Mouse (Mus musculus) bone marrow macrophage, adult 2 months (primary cell): Measurements from ENCODE around the gene Pde4d. TPM values are rescaled to one million over a fixed set of nuclear protein-coding genes. Genes with fewer than 3 reads are reported as not detected.

ENCODE experiments used
- H3K27ac ChIP-seq: 2 replicates; pipeline ENCODE4 v1.5.1; 2012; ENCODE audit warnings: low read depth, low read length; ENCODE audit not compliant: insufficient read depth
- H3K4me1 ChIP-seq: 2 replicates; pipeline ENCODE4 v1.6.1; 2012; ENCODE audit warnings: low read length; ENCODE audit not compliant: control insufficient read depth, insufficient read depth
- H3K4me3 ChIP-seq: 2 replicates; pipeline ENCODE4 v1.5.1; 2012; ENCODE audit warnings: mild to moderate bottlenecking, low read length, moderate library complexity; ENCODE audit not compliant: insufficient read depth
- CTCF ChIP-seq: IDR thresholded peaks from 2 replicates; pipeline ENCODE4 v1.5.1; 2012; ENCODE audit warnings: low read depth, mild to moderate bottlenecking, low read length, moderate library complexity
- POLR2A ChIP-seq: IDR thresholded peaks from 2 replicates; pipeline ENCODE4 v1.6.1; 2012; ENCODE audit warnings: mild to moderate bottlenecking, low read depth, low read length, borderline replicate concordance
- polyA plus RNA-seq: library from polyadenylated mRNA; stranded (reverse); fragments of >200 nt; gene quantifications from 2 replicates; pipeline ENCODE4 v1.2.4, GENCODE M21; 2012; ENCODE audit not compliant: missing spikeins, insufficient read depth, insufficient read length

The Pde4d gene
- polyA plus RNA-seq, 1 experiment = 1.8 TPM

DNA sequence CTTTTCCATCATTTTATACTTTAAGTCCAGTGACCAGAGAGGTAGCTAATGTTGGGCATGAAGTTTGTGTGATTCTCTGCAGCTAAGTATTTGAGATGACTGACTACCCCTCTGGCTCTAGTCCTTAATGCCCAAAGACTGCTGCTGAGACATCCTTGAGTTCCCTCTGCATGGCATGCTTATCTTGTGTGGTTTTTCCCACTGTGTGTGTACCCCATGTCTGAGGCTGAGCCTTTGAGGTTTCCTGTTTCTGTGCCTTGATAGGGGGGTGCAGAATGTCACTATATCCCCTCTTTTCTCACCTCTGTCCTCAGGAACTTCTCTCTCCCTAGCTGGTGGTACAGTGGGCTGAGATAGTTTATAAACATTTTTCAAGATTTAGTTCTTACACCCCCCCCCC lies 14.1 kb upstream of the Pde4d start:
- no peaks in the 10 kb centered on the region for H3K4me1 ChIP-seq
- no peak for TF ChIP-seq POLR2A
- no peak for TF ChIP-seq CTCF
- no peak overlapping the region for H3K4me3 ChIP-seq
- H3K27ac ChIP-seq = no peak overlapping the region

DNA sequence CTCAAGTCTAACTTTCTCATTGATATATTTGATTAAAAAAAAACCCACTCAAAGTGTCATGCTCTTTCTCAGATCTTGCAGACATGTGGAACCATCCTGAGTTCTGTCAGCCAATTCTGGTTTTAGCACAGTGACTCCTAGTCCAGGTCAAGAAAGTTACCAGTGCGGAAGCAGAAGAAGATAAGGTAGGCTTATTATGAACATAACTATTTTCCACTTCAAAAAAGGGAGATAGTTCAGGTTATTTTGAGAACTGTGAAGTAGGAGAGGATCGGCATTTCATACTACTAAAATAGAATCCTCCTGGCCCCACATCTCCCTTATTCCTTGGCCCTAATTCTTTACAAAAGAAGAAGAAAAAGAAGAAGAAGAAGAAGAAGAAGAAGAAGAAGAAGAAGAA lies 12.3 kb upstream of the Pde4d start:
- Histone ChIP-seq H3K4me1 (no peaks in the 10 kb centered on the region), H3K27ac (no peak overlapping the region), H3K4me3 (no peak overlapping the region)
- no peak for TF ChIP-seq POLR2A
- TF ChIP-seq CTCF = no peak

DNA sequence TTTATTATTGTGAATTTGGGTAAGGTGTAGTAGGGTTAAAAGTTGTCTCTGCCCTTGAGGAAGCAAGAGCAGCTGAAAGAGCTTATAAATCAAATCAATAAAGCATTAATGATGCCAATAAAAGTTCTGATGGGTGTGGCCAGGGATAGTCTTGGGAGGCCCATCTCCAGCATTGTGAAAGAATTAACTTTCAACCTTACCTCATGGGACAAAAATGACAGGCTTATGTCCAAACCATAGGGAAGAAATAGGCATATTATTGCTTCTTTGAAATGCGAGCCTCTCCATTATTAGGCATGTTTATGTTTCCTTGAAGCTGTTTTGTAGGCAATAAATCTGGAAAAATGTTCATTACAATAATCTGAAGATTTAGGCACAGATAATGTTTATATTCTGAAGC lies 10.7 kb upstream of the Pde4d start:
- Histone ChIP-seq H3K4me3 (no peak overlapping the region), H3K27ac (no peak overlapping the region), H3K4me1 (no peaks in the 10 kb centered on the region)
- TF ChIP-seq CTCF = no peak
- no peak for TF ChIP-seq POLR2A

DNA sequence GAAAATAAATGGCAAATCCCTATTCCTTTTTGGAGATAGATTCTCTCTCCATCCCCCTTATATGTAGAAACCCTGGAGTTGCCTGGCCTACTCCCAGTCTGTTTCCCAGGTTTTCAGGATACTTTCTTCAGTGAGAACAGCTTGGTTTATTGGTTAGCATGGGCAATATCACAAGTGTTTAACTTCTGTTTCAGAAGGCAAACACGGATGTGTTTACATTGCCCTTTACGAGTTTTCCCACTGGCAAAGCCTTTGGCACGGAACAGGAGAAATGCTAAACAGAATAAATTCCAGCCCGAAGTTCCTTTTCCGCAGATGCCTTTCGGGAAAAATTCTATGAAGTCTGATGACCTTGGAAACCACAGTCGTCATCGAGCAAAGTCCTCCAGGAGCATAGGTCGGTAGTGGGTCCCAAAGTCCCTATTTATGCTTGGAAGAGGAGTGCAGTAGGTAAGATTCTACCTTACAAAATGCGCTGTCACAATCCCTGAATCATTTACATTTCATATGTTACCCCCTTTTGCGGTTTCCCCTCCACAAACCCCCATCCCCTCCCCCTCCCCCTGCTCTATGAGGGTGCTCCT lies 1.3 kb upstream of the Pde4d start:
- H3K27ac ChIP-seq = no peak overlapping the region
- TF ChIP-seq POLR2A (no peak), CTCF (no peak)
- H3K4me3 ChIP-seq = no peak overlapping the region
- no peaks in the 10 kb centered on the region for H3K4me1 ChIP-seq

DNA sequence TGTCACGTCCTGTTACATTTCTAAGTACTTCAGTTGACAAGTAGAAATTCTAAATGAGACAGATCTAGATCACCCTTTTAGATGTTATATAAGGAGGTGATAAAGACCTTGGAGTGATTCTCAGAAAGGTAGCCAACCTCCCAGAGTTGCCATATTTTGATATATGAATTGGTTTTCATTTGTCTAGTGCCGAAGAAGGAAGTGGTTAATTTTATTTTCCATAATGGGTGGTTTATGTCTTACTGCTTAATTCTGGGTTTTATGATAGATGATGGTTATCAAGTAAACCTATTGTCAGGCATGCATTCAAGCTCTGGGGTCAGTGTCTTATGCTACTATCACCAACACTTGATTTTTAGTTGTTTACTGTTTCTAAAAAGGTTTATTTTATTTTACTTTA lies 1.4 kb downstream of the Pde4d start:
- no peak for TF ChIP-seq POLR2A
- TF ChIP-seq CTCF = no peak

DNA sequence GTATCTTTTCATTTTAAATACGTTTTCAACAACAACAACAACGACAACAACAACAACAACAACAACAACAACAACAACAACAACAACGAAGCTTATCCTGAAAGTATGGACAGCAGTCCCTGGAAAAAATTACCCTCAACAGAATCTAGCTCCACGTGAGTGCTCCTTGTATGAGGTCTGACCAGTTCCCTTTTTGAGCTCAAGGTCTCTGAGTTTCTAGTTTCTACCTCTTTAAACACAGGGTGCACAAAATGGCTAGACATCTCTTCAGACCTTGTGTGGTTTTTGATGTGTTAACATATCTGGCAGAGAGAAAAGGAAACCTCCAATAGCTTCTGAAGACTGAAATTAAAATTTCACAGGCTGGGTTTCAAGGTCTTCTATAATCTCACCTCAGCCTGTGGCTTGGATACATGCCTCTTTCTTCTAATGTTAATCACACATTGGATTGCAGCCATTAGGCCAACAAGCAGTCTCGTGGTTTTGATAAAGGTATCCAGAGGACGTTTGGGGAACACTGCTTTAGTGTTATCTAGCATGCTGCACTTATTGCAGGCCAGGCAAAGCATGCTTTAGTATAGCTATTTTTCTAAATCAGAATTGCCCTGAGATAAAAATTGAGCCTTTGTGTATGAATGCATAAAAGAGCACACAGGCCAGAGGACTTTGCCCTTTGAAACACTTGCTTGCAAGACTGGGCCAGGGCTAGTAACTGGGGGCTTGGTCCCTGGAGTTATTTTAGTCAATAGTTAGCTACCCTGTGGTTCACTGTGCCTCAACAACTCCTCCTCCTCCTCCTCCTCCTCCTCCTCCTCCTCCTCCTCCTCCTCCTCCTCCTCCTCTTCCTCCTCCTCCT lies 3.5 kb downstream of the Pde4d start:
- Histone ChIP-seq H3K27ac (no peak overlapping the region), H3K4me1 (no peaks in the 10 kb centered on the region), H3K4me3 (no peak overlapping the region)
- TF ChIP-seq CTCF = no peak
- TF ChIP-seq POLR2A = no peak

More for the DNA sequence above, 1.4 kb downstream of the Pde4d start:
- H3K4me1 ChIP-seq = no peaks in the 10 kb centered on the region
- H3K27ac ChIP-seq = no peak overlapping the region
- no peak overlapping the region for H3K4me3 ChIP-seq

DNA sequence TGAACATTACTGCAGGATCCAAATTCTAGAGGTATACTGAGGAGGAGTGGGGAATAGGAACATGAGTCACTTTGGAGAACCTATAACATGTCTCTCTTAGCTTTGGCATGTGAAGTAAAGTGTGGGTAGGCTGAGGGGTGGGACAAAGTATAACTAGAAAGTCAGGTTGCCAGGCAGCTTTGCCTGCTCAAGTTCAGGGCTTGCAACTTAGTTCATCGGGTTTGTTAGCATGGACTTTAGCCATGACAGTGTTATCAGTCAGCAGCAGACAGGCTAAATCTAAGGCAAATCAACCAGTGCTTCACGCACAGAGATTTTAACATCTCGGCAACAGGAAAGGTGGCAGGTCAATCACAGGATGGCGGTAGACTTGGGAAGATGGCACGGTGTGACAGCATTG lies 12.8 kb downstream of the Pde4d start:
- H3K4me1 ChIP-seq = peaks cover 8% of the 10 kb centered on the region
- no peak for TF ChIP-seq CTCF
- TF ChIP-seq POLR2A = no peak
- H3K4me3 ChIP-seq = no peak overlapping the region
- H3K27ac ChIP-seq = no peak overlapping the region

DNA sequence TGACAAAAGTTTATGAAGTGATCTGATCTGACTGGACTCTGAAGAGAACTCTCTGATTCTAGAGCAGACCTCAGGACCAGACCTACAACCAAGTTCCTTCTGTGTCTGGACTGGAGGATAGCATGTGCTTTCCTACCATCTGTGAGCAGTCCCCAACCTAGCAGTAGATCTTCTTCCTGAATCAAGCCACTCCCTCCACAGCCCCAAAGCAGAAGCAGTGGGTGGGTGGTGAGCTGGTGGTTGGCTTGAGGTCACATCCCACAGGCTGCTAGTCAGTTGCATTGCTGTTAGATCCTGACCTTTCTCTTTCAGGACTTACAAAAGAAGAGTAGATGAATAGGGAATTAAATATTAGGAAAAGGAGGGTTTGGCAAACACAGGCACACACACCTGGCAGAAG lies 16.0 kb downstream of the Pde4d start:
- TF ChIP-seq POLR2A = no peak
- TF ChIP-seq CTCF = no peak
- Histone ChIP-seq H3K4me1 (peaks cover 8% of the 10 kb centered on the region), H3K4me3 (no peak overlapping the region), H3K27ac (no peak overlapping the region)

DNA sequence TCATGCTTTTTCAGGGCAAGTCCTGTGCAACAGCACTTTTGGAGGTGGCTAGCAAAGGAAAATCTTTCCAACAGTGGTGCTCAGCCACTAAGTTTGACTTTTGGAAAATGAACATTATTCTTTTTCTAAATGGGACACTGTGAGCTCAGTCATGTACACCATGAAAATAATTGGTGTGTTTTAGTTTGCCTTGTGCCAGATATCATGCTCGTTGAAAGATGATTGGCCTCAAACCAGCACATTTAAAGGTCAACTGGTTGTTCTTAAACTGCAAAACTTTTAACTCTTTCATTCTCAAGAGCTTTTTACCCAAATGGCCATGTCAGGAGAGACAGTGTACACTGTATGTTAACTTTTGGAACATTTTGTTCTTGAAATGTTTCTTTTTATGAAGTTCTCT lies 17.3 kb downstream of the Pde4d start:
- H3K4me3 ChIP-seq = no peak overlapping the region
- TF ChIP-seq CTCF = no peak
- TF ChIP-seq POLR2A = no peak
- no peak overlapping the region for H3K27ac ChIP-seq
- H3K4me1 ChIP-seq = peaks cover 8% of the 10 kb centered on the region

DNA sequence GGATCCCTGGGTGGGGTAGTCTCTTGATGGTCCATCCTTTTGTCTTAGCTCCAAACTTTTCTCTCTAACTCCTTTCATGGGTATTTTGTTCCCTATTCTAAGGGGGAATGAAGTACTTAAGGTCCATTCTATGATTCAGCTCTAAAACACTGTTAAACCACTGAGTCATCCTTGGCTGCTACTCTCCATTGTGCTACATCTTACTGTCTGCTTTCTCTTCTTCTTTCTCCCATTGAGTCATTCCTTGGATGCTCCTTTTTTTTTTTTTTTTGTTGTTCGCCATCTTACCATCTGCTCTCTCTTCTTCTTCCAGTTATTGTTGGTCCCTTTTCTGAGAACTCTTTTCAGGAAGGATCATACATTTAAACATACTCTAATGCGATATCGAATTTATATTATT lies 30.7 kb downstream of the Pde4d start:
- Histone ChIP-seq H3K4me3 (no peak overlapping the region), H3K4me1 (peaks cover 9% of the 10 kb centered on the region), H3K27ac (no peak overlapping the region)
- TF ChIP-seq POLR2A (no peak), CTCF (no peak)
